Mouse (Mus musculus) intestine, postnatal 0 days (tissue): Measurements from ENCODE around the gene Hes7. TPM values are rescaled to one million over a fixed set of nuclear protein-coding genes. Genes with fewer than 3 reads are reported as not detected.

Experiments used
- ATAC-seq: fragments of 200-750 bp; cut with Nextera tagmentation; 2 replicates; pipeline ENCODE4 v1.8.0; 2017; ENCODE audit warnings: mild to moderate bottlenecking, moderate TSS enrichment, moderate library complexity
- H3K27ac ChIP-seq: fragments of 300-500 bp; sonication (generic); 2 replicates; pipeline ENCODE4 v1.5.1; 2014; ENCODE audit warnings: mild to moderate bottlenecking, low read depth, low read length, moderate library complexity
- H3K27me3 ChIP-seq: fragments of 300-500 bp; sonication (generic); replicated peaks from 2 replicates; pipeline ENCODE4 v1.6.1; 2014; ENCODE audit warnings: low read length, mixed read lengths; ENCODE audit not compliant: control insufficient read depth, insufficient read depth
- H3K36me3 ChIP-seq: fragments of 300-500 bp; sonication (generic); 2 replicates; pipeline ENCODE4 v1.6.1; 2014; ENCODE audit warnings: mild to moderate bottlenecking, moderate library complexity; ENCODE audit not compliant: control insufficient read depth, insufficient read depth
- H3K4me1 ChIP-seq: fragments of 300-500 bp; sonication (generic); replicated peaks from 2 replicates; pipeline ENCODE4 v1.6.1; 2014; ENCODE audit warnings: antibody characterized with exemption, low read length, mixed read lengths; ENCODE audit not compliant: control insufficient read depth, insufficient read depth
- H3K4me2 ChIP-seq: fragments of 300-500 bp; sonication (generic); replicated peaks from 2 replicates; pipeline ENCODE4 v1.6.1; 2014; ENCODE audit warnings: low read depth, mild to moderate bottlenecking, moderate library complexity
- H3K4me3 ChIP-seq: fragments of 300-500 bp; sonication (generic); 2 replicates; pipeline ENCODE4 v1.5.1; 2014; ENCODE audit warnings: low read depth, low read length
- H3K9ac ChIP-seq: fragments of 300-500 bp; sonication (generic); 2 replicates; pipeline ENCODE4 v1.6.1; 2014; ENCODE audit warnings: mild to moderate bottlenecking, low read depth, low read length
- H3K9me3 ChIP-seq: fragments of 300-500 bp; sonication (generic); 2 replicates; pipeline ENCODE4 v1.6.1; 2016; ENCODE audit warnings: mixed run types; ENCODE audit not compliant: control insufficient read depth
- CTCF ChIP-seq: sonication (generic); IDR thresholded peaks from 2 replicates; pipeline ENCODE4 v1.5.1; 2016; ENCODE audit warnings: low read depth, mild to moderate bottlenecking, control low read depth, antibody characterized with exemption, moderate library complexity
- WGBS: fragments of 180-500 bp; shearing (Covaris S2); extraction: QIAGEN DNeasy Blood & Tissue Kit; methylation state at CpG from one replicate; pipeline ENCODE4 v1.1.7; 2014; 5-methylcytosine and 5-hydroxymethylcytosine counted together
- polyA plus RNA-seq: library from polyadenylated mRNA; unstranded; fragments of >200 nt; fragmentation: Nextera tagmentation; extraction: Ambion mirVana; gene quantifications from 2 replicates; pipeline ENCODE4 v1.2.1, GENCODE M21; 2015

Hes7 gene
- polyA plus RNA-seq, 1 experiment from 2014 or later, result 0.37 TPM

GRCm38 (mm10) chr11:69147546-69147945 is 27.3 kb downstream of the Hes7 start:
- Histone ChIP-seq H3K27ac (no peak overlapping the region), H3K4me3 (no peak overlapping the region), H3K4me2 (no peak overlapping the region), H3K27me3 (0 out of 2 replicates have a peak, but pooled peaks cover 4% of the 10 kb centered on the region), H3K4me1 (no peaks in the 10 kb centered on the region), H3K9me3 (no peaks in the 10 kb centered on the region), H3K36me3 (no peaks in the 10 kb centered on the region), H3K9ac (no peak overlapping the region)
- WGBS, result 69% methylated on average over 7 of the region's 7 CpGs
- TF ChIP-seq CTCF, result no peak
- ATAC-seq, result no peak

GRCm38 (mm10) chr11:69148451-69148960 is 28.3 kb downstream of the Hes7 start:
- no peaks in the 10 kb centered on the region for H3K4me1 ChIP-seq
- no peaks in the 10 kb centered on the region for H3K36me3 ChIP-seq
- no peak overlapping the region for H3K9ac ChIP-seq
- H3K27me3 ChIP-seq, result 0 out of 2 replicates have a peak, but pooled peaks cover 4% of the 10 kb centered on the region
- no peaks in the 10 kb centered on the region for H3K9me3 ChIP-seq
- no peak for TF ChIP-seq CTCF
- WGBS, result 82% methylated on average over 5 of the region's 5 CpGs
- no peak overlapping the region for H3K27ac ChIP-seq
- no peak for ATAC-seq
- no peak overlapping the region for H3K4me2 ChIP-seq
- H3K4me3 ChIP-seq, result no peak overlapping the region

- no peak for ATAC-seq
- Histone ChIP-seq H3K9me3 (no peaks in the 10 kb centered on the region), H3K27ac (no peak overlapping the region), H3K36me3 (no peaks in the 10 kb centered on the region), H3K4me3 (no peak overlapping the region), H3K4me2 (no peak overlapping the region), H3K4me1 (no peaks in the 10 kb centered on the region), H3K27me3 (0 out of 2 replicates have a peak, but pooled peaks cover 8% of the 10 kb centered on the region), H3K9ac (no peak overlapping the region)
- no peak for TF ChIP-seq CTCF
- WGBS, result 78% methylated on average over 6 of the region's 6 CpGs
Observed at GRCm38 (mm10) chr11:69149728-69150127, 29.5 kb downstream of the Hes7 start.

GRCm38 (mm10) chr11:69150444-69150843 is 30.2 kb downstream of the Hes7 start:
- Histone ChIP-seq H3K4me1 (no peaks in the 10 kb centered on the region), H3K27me3 (0 out of 2 replicates have a peak, but pooled peaks cover 8% of the 10 kb centered on the region), H3K36me3 (no peaks in the 10 kb centered on the region), H3K27ac (no peak overlapping the region), H3K9ac (no peak overlapping the region), H3K4me2 (peak overlapping the region; percentile 49), H3K4me3 (peak overlapping the region; percentile 6; the same call in 1 of the 2 replicates), H3K9me3 (no peaks in the 10 kb centered on the region)
- no peak for ATAC-seq
- WGBS, result 4% methylated on average over 7 of the region's 7 CpGs
- TF ChIP-seq CTCF, result peak; percentile 70

GRCm38 (mm10) chr11:69151004-69151403 is 30.8 kb downstream of the Hes7 start:
- Histone ChIP-seq H3K9ac (no peak overlapping the region), H3K36me3 (no peaks in the 10 kb centered on the region), H3K9me3 (no peaks in the 10 kb centered on the region), H3K27me3 (peaks cover 8% of the 10 kb centered on the region; the same call in 1 of the 2 replicates), H3K27ac (no peak overlapping the region), H3K4me3 (peak overlapping the region; percentile 6; the same call in 1 of the 2 replicates), H3K4me1 (no peaks in the 10 kb centered on the region), H3K4me2 (peak overlapping the region; percentile 49)
- no peak for ATAC-seq
- no peak for TF ChIP-seq CTCF
- WGBS, result 51% methylated on average over 6 of the region's 6 CpGs

- Histone ChIP-seq H3K36me3 (no peaks in the 10 kb centered on the region), H3K9me3 (no peaks in the 10 kb centered on the region), H3K27ac (no peak overlapping the region), H3K4me3 (no peak overlapping the region), H3K4me1 (no peaks in the 10 kb centered on the region), H3K4me2 (no peak overlapping the region), H3K27me3 (peaks cover 29% of the 10 kb centered on the region; the same call in 1 of the 2 replicates), H3K9ac (no peak overlapping the region)
- TF ChIP-seq CTCF, result no peak
- WGBS, result 78% methylated on average over 8 of the region's 8 CpGs
- no peak for ATAC-seq
Observed at GRCm38 (mm10) chr11:69153831-69154230, 33.6 kb downstream of the Hes7 start.
